Mouse (Mus musculus) intestine, postnatal 0 days (tissue): Measurements from ENCODE around the gene Slc7a7. TPM values are rescaled to one million over a fixed set of nuclear protein-coding genes. Genes with fewer than 3 reads are reported as not detected.
A peak's percentile ranks its signal among the peaks of the same experiment; 100 is the strongest.

ENCODE experiments used
- ATAC-seq: fragments of 200-750 bp; cut with Nextera tagmentation; 2 replicates; pipeline ENCODE4 v1.8.0; 2017; ENCODE audit warnings: mild to moderate bottlenecking, moderate TSS enrichment, moderate library complexity
- H3K27ac ChIP-seq: fragments of 300-500 bp; sonication (generic); 2 replicates; pipeline ENCODE4 v1.5.1; 2014; ENCODE audit warnings: mild to moderate bottlenecking, low read depth, low read length, moderate library complexity
- H3K27me3 ChIP-seq: fragments of 300-500 bp; sonication (generic); replicated peaks from 2 replicates; pipeline ENCODE4 v1.6.1; 2014; ENCODE audit warnings: low read length, mixed read lengths; ENCODE audit not compliant: control insufficient read depth, insufficient read depth
- H3K36me3 ChIP-seq: fragments of 300-500 bp; sonication (generic); 2 replicates; pipeline ENCODE4 v1.6.1; 2014; ENCODE audit warnings: mild to moderate bottlenecking, moderate library complexity; ENCODE audit not compliant: control insufficient read depth, insufficient read depth
- H3K4me1 ChIP-seq: fragments of 300-500 bp; sonication (generic); replicated peaks from 2 replicates; pipeline ENCODE4 v1.6.1; 2014; ENCODE audit warnings: antibody characterized with exemption, low read length, mixed read lengths; ENCODE audit not compliant: control insufficient read depth, insufficient read depth
- H3K4me2 ChIP-seq: fragments of 300-500 bp; sonication (generic); replicated peaks from 2 replicates; pipeline ENCODE4 v1.6.1; 2014; ENCODE audit warnings: low read depth, mild to moderate bottlenecking, moderate library complexity
- H3K4me3 ChIP-seq: fragments of 300-500 bp; sonication (generic); 2 replicates; pipeline ENCODE4 v1.5.1; 2014; ENCODE audit warnings: low read depth, low read length
- H3K9ac ChIP-seq: fragments of 300-500 bp; sonication (generic); 2 replicates; pipeline ENCODE4 v1.6.1; 2014; ENCODE audit warnings: mild to moderate bottlenecking, low read depth, low read length
- H3K9me3 ChIP-seq: fragments of 300-500 bp; sonication (generic); 2 replicates; pipeline ENCODE4 v1.6.1; 2016; ENCODE audit warnings: mixed run types; ENCODE audit not compliant: control insufficient read depth
- CTCF ChIP-seq: sonication (generic); IDR thresholded peaks from 2 replicates; pipeline ENCODE4 v1.5.1; 2016; ENCODE audit warnings: low read depth, mild to moderate bottlenecking, control low read depth, antibody characterized with exemption, moderate library complexity
- WGBS: fragments of 180-500 bp; shearing (Covaris S2); extraction: QIAGEN DNeasy Blood & Tissue Kit; methylation state at CpG from one replicate; pipeline ENCODE4 v1.1.7; 2014; 5-methylcytosine and 5-hydroxymethylcytosine counted together
- polyA plus RNA-seq: library from polyadenylated mRNA; unstranded; fragments of >200 nt; fragmentation: Nextera tagmentation; extraction: Ambion mirVana; gene quantifications from 2 replicates; pipeline ENCODE4 v1.2.1, GENCODE M21; 2015

Gene Slc7a7
- polyA plus RNA-seq, 1 experiment from 2014 or later: 188 TPM

GRCm38 (mm10) chr14:54382641-54383040 is 34.9 kb downstream of the Slc7a7 start:
- no peak for TF ChIP-seq CTCF
- H3K4me2 ChIP-seq: peak overlapping the region; percentile 37; the same call in 1 of the 2 replicates
- no peak overlapping the region for H3K4me3 ChIP-seq
- 70% methylated on average over 9 of the region's 9 CpGs for WGBS
- H3K9me3 ChIP-seq: no peaks in the 10 kb centered on the region
- H3K36me3 ChIP-seq: peaks cover 10% of the 10 kb centered on the region; the same call in 1 of the 2 replicates
- no peaks in the 10 kb centered on the region for H3K27me3 ChIP-seq
- peak overlapping the region; percentile 85 for H3K27ac ChIP-seq
- peaks cover 17% of the 10 kb centered on the region; the same call in 1 of the 2 replicates for H3K4me1 ChIP-seq
- no peak for ATAC-seq
- no peak overlapping the region for H3K9ac ChIP-seq

- Histone ChIP-seq H3K36me3 (peaks cover 7% of the 10 kb centered on the region; the same call in 1 of the 2 replicates), H3K9me3 (no peaks in the 10 kb centered on the region), H3K27ac (peak overlapping the region; percentile 85), H3K4me3 (no peak overlapping the region), H3K9ac (no peak overlapping the region), H3K4me1 (peaks cover 16% of the 10 kb centered on the region; the same call in 1 of the 2 replicates), H3K4me2 (peak overlapping the region; percentile 4), H3K27me3 (no peaks in the 10 kb centered on the region)
- ATAC-seq: peak; percentile 23; the same call in 1 of the 2 replicates
- TF ChIP-seq CTCF: no peak
- WGBS: 35% methylated on average over 10 of the region's 10 CpGs
Measured at GRCm38 (mm10) chr14:54381816-54382215, 35.8 kb downstream of the Slc7a7 start.

- H3K9me3 ChIP-seq: no peaks in the 10 kb centered on the region
- WGBS: 69% methylated on average over 4 of the region's 4 CpGs
- H3K4me2 ChIP-seq: 0 out of 2 replicates have a peak overlapping the region, but pooled peaks have one; percentile 4
- H3K9ac ChIP-seq: no peak overlapping the region
- H3K36me3 ChIP-seq: peaks cover 6% of the 10 kb centered on the region; the same call in 1 of the 2 replicates
- no peak overlapping the region for H3K4me3 ChIP-seq
- H3K27ac ChIP-seq: peak overlapping the region; percentile 51
- peaks cover 13% of the 10 kb centered on the region; the same call in 1 of the 2 replicates for H3K4me1 ChIP-seq
- ATAC-seq: no peak
- no peaks in the 10 kb centered on the region for H3K27me3 ChIP-seq
- no peak for TF ChIP-seq CTCF
Measured at GRCm38 (mm10) chr14:54380616-54381015, 37.0 kb downstream of the Slc7a7 start.

GRCm38 (mm10) chr14:54379571-54379970 is 38.0 kb downstream of the Slc7a7 start:
- Histone ChIP-seq H3K4me2 (no peak overlapping the region), H3K4me3 (no peak overlapping the region), H3K36me3 (peaks cover 6% of the 10 kb centered on the region; the same call in 1 of the 2 replicates), H3K4me1 (peaks cover 13% of the 10 kb centered on the region; the same call in 1 of the 2 replicates), H3K9me3 (no peaks in the 10 kb centered on the region), H3K27ac (0 out of 2 replicates have a peak overlapping the region, but pooled peaks have one; percentile 54), H3K9ac (no peak overlapping the region), H3K27me3 (no peaks in the 10 kb centered on the region)
- ATAC-seq: no peak
- TF ChIP-seq CTCF: no peak
- WGBS: 23% methylated on average over 13 of the region's 13 CpGs

- Histone ChIP-seq H3K27me3 (no peaks in the 10 kb centered on the region), H3K4me2 (no peak overlapping the region), H3K4me3 (no peak overlapping the region), H3K4me1 (0 out of 2 replicates have a peak, but pooled peaks cover 3% of the 10 kb centered on the region), H3K36me3 (peaks cover 18% of the 10 kb centered on the region), H3K9me3 (no peaks in the 10 kb centered on the region), H3K27ac (no peak overlapping the region), H3K9ac (no peak overlapping the region)
- WGBS: 78% methylated on average over 6 of the region's 6 CpGs
- TF ChIP-seq CTCF: no peak
- no peak for ATAC-seq
Measured at GRCm38 (mm10) chr14:54377166-54377565, 40.4 kb downstream of the Slc7a7 start.

- Histone ChIP-seq H3K27me3 (no peaks in the 10 kb centered on the region), H3K9me3 (no peaks in the 10 kb centered on the region), H3K4me1 (0 out of 2 replicates have a peak, but pooled peaks cover 3% of the 10 kb centered on the region), H3K4me3 (no peak overlapping the region), H3K4me2 (no peak overlapping the region), H3K9ac (no peak overlapping the region), H3K36me3 (peaks cover 27% of the 10 kb centered on the region), H3K27ac (no peak overlapping the region)
- no peak for ATAC-seq
- WGBS: 77% methylated on average over 3 of the region's 3 CpGs
- peak; percentile 78 for TF ChIP-seq CTCF
Measured at GRCm38 (mm10) chr14:54375916-54376315, 41.7 kb downstream of the Slc7a7 start.
